ENCODE assay signal across 9 mouse cellular contexts in genomic region chr2:30829315-30829714, GRCm38 (mm10). TPM values are rescaled to one million over a fixed set of nuclear protein-coding genes. Genes with fewer than 3 reads are reported as not detected.
DNase-seq lines count a peak whose midpoint lies in the region; ATAC-seq lines count a peak whose summit lies in the region.
"Had no signal": no experiment of that assay in that cellular context is flagged by ENCODE, and none has a peak within 500 bp of the region (broad histone marks: within the 10 kb centered on the region; RNA-seq: fewer than 3 reads in every experiment).

No protein-coding gene starts in this region.

- H3K4me3 ChIP-seq in hindbrain, embryonic 10.5 days: no peak overlapping the region
- no peak overlapping the region for H3K4me3 ChIP-seq in hindbrain, embryonic 13.5 days
- H3K4me3 ChIP-seq in midbrain, embryonic 15.5 days: no peak overlapping the region
- H3K4me3 ChIP-seq: embryonic facial prominence, embryonic 12.5 days had no signal

- peak; percentile 58 for DNase-seq in hindbrain, embryonic 10.5 days (ENCODE audit: low spot score)
- DNase-seq in CD4-positive helper T cell, adult 2 months (ENCODE audit: low read depth, low spot score): peak; percentile 60
- peak; percentile 92 for DNase-seq in ZHBTc4 (ENCODE audit: low read depth, low spot score)
- DNase-seq in lung, postnatal 10 days: peak; percentile 60
- peak; percentile 77 for DNase-seq in thymus, postnatal 4 days
- DNase-seq in MN1 (ENCODE audit: low spot score): no peak

- no peak overlapping the region for H3K4me2 ChIP-seq in hindbrain, embryonic 13.5 days
- no peak overlapping the region for H3K4me2 ChIP-seq in midbrain, embryonic 15.5 days
- H3K4me2 ChIP-seq: embryonic facial prominence, embryonic 12.5 days had no signal

- 45% methylated on average over 5 of the region's 5 CpGs for WGBS in hindbrain, embryonic 10.5 days
- 37% methylated on average over 5 of the region's 5 CpGs for WGBS in hindbrain, embryonic 13.5 days
- WGBS in midbrain, embryonic 15.5 days: 41% methylated on average over 5 of the region's 5 CpGs

- H3K4me1 ChIP-seq in hindbrain, embryonic 10.5 days (replicated peaks): peaks cover 56% of the 10 kb centered on the region
- peaks cover 30% of the 10 kb centered on the region for H3K4me1 ChIP-seq in hindbrain, embryonic 13.5 days (replicated peaks)
- peaks cover 17% of the 10 kb centered on the region for H3K4me1 ChIP-seq in midbrain, embryonic 15.5 days

- no peak for ATAC-seq in hindbrain, embryonic 13.5 days (ENCODE audit: low FRiP score)
- ATAC-seq in midbrain, embryonic 15.5 days (replicated peaks): no peak

- H3K9ac ChIP-seq in hindbrain, embryonic 13.5 days: no peak overlapping the region
- H3K9ac ChIP-seq in midbrain, embryonic 15.5 days: no peak overlapping the region
- H3K9ac ChIP-seq: embryonic facial prominence, embryonic 12.5 days had no signal

- 0 out of 2 replicates have a peak overlapping the region, but pooled peaks have one; percentile 36 for H3K27ac ChIP-seq in hindbrain, embryonic 10.5 days
- H3K27ac ChIP-seq in hindbrain, embryonic 13.5 days: no peak overlapping the region
- H3K27ac ChIP-seq in midbrain, embryonic 15.5 days: no peak overlapping the region
- H3K27ac ChIP-seq: embryonic facial prominence, embryonic 12.5 days had no signal

- no peaks in the 10 kb centered on the region for H3K27me3 ChIP-seq in hindbrain, embryonic 10.5 days (ENCODE audit: insufficient read depth, poor library complexity, severe bottlenecking)
- no peaks in the 10 kb centered on the region for H3K27me3 ChIP-seq in hindbrain, embryonic 13.5 days
- no peaks in the 10 kb centered on the region for H3K27me3 ChIP-seq in midbrain, embryonic 15.5 days (replicated peaks)
- H3K27me3 ChIP-seq: embryonic facial prominence, embryonic 12.5 days had no signal

- H3K9me3 ChIP-seq in hindbrain, embryonic 10.5 days: no peaks in the 10 kb centered on the region
- H3K9me3 ChIP-seq in hindbrain, embryonic 13.5 days: no peaks in the 10 kb centered on the region
- no peaks in the 10 kb centered on the region for H3K9me3 ChIP-seq in midbrain, embryonic 15.5 days
- H3K9me3 ChIP-seq: embryonic facial prominence, embryonic 12.5 days had no signal

- peaks cover 26% of the 10 kb centered on the region for H3K36me3 ChIP-seq in hindbrain, embryonic 10.5 days
- H3K36me3 ChIP-seq in hindbrain, embryonic 13.5 days: peaks cover 26% of the 10 kb centered on the region
- peaks cover 5% of the 10 kb centered on the region for H3K36me3 ChIP-seq in midbrain, embryonic 15.5 days (replicated peaks)

RNA-seq across cellular contexts. Expression of gene Asb6, which starts 0.8 kb away (rescaled TPM):
- polyA plus RNA-seq in hindbrain, embryonic 10.5 days (2016; fragmentation: Nextera tagmentation; extraction: Ambion mirVana): 46.1 and 46.5 TPM in 2 replicates
- 38.3 and 41.0 TPM in 2 replicates for polyA plus RNA-seq in hindbrain, embryonic 13.5 days (2015; fragmentation: Nextera tagmentation; extraction: Ambion mirVana)
- polyA plus RNA-seq in midbrain, embryonic 15.5 days (2015; fragmentation: Nextera tagmentation; extraction: Ambion mirVana): 44.9 and 47.5 TPM in 2 replicates

RNA-seq across cellular contexts. Expression of gene Prrx2, which starts 5.5 kb away (rescaled TPM):
- 40.6 and 43.3 TPM in 2 replicates for polyA plus RNA-seq in hindbrain, embryonic 10.5 days (2016; fragmentation: Nextera tagmentation; extraction: Ambion mirVana)
- 3.0 and 3.8 TPM in 2 replicates for polyA plus RNA-seq in hindbrain, embryonic 13.5 days (2015; fragmentation: Nextera tagmentation; extraction: Ambion mirVana)
- 3.7 and 4.0 TPM in 2 replicates for polyA plus RNA-seq in midbrain, embryonic 15.5 days (2015; fragmentation: Nextera tagmentation; extraction: Ambion mirVana)

RNA-seq across cellular contexts. Expression of gene Ntmt1, which starts 21.7 kb away (rescaled TPM):
- 125 and 134 TPM in 2 replicates for polyA plus RNA-seq in hindbrain, embryonic 10.5 days (2016; fragmentation: Nextera tagmentation; extraction: Ambion mirVana)
- 108 and 115 TPM in 2 replicates for polyA plus RNA-seq in hindbrain, embryonic 13.5 days (2015; fragmentation: Nextera tagmentation; extraction: Ambion mirVana)
- 122 and 123 TPM in 2 replicates for polyA plus RNA-seq in midbrain, embryonic 15.5 days (2015; fragmentation: Nextera tagmentation; extraction: Ambion mirVana)

RNA-seq across cellular contexts. Expression of gene 1700001O22Rik, which starts 25.9 kb away (rescaled TPM):
- 3.1 and 3.4 TPM in 2 replicates for polyA plus RNA-seq in hindbrain, embryonic 10.5 days (2016; fragmentation: Nextera tagmentation; extraction: Ambion mirVana)
- 1.7 and 2.4 TPM in 2 replicates for polyA plus RNA-seq in hindbrain, embryonic 13.5 days (2015; fragmentation: Nextera tagmentation; extraction: Ambion mirVana)
- 1.2 and 1.7 TPM in 2 replicates for polyA plus RNA-seq in midbrain, embryonic 15.5 days (2015; fragmentation: Nextera tagmentation; extraction: Ambion mirVana)
